Mouse (Mus musculus): ENCODE measurements around the gene Pgap2. TPM values are rescaled to one million over a fixed set of nuclear protein-coding genes. Genes with fewer than 3 reads are reported as not detected.

Pgap2 gene
- total and polyA plus RNA-seq, 2 experiments from 2014 or later: 51.7 to 56.6 TPM

- WGBS: 87% methylated on average over 2 of the region's 2 CpGs
- Histone ChIP-seq H3K9me3 (ENCODE audit: low read length) (no peaks in the 10 kb centered on the region), H3K4me1 (ENCODE audit: insufficient read depth, low read length) (peaks cover 3% of the 10 kb centered on the region; the same call in 1 of the 2 replicates), H3K9ac (replicated peaks; ENCODE audit: low read length, poor library complexity, severe bottlenecking) (no peak overlapping the region), H3K27ac (ENCODE audit: low read depth, low read length) (no peak overlapping the region), H3K27me3 (ENCODE audit: insufficient read depth, low read length) (no peaks in the 10 kb centered on the region), H3K4me3 (ENCODE audit: low read depth, low read length) (no peak overlapping the region), H3K36me3 (ENCODE audit: insufficient read depth, low read length) (0 out of 2 replicates have a peak, but pooled peaks cover 4% of the 10 kb centered on the region), H3K4me2 (ENCODE audit: low read depth, low read length, poor library complexity, severe bottlenecking) (no peak overlapping the region)
- DNase-seq (ENCODE audit: low spot score) (no peak), ATAC-seq (ENCODE audit: low FRiP score) (no peak)
- no peak for TF ChIP-seq CTCF (IDR thresholded peaks at IDR 0.05)
Observed at GRCm38 (mm10) chr7:102243870-102244269, 33.9 kb downstream of the Pgap2 start.

DNA sequence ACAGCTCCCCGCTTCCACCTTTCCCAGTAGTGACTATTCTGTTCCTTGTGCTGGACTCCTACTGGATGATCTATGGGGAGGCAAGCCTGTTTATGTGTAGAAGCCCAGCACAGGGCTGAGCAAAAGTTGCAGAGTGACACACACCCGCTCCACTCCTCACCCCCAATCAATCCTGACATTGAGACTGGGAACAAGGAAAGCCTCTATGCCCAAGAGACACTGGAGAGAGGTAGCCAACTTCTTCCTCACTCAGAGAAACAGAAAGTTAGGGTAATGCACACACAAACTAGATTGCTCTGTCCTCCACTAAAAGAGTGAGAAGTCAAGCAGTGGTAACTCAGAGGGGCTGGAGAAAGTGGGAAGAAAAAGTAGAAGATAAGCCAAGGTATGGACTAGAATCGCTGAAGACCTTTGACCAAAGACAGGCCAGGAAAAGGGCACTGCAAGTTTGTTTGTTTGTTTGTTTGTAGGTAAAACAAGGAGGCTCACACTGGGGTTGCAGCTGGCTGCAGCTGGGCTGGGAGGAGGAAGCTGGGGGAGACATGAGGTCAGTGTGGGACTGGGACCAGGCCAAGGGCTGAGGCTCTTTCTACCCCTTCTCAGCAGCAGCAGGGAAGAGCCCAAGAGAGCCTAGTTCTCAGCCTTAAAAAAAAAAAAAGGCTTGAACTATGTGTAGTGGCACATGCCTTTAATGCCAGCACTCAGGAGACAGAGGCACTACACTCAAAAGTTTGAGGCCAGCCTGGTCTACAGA is 35.0 kb downstream of the Pgap2 start:
- Histone ChIP-seq H3K9me3 (ENCODE audit: low read length) (no peaks in the 10 kb centered on the region), H3K9ac (replicated peaks; ENCODE audit: low read length, poor library complexity, severe bottlenecking) (no peak overlapping the region), H3K4me2 (ENCODE audit: low read depth, low read length, poor library complexity, severe bottlenecking) (no peak overlapping the region), H3K27me3 (ENCODE audit: insufficient read depth, low read length) (no peaks in the 10 kb centered on the region), H3K36me3 (ENCODE audit: insufficient read depth, low read length) (no peaks in the 10 kb centered on the region), H3K4me1 (ENCODE audit: insufficient read depth, low read length) (peaks cover 3% of the 10 kb centered on the region; the same call in 1 of the 2 replicates), H3K4me3 (ENCODE audit: low read depth, low read length) (no peak overlapping the region), H3K27ac (ENCODE audit: low read depth, low read length) (0 out of 2 replicates have a peak overlapping the region, but pooled peaks have one; percentile 9)
- TF ChIP-seq CTCF (IDR thresholded peaks at IDR 0.05): no peak
- DNase-seq (ENCODE audit: low spot score) (no peak), ATAC-seq (ENCODE audit: low FRiP score) (no peak)
- 92% methylated on average over 3 of the region's 3 CpGs for WGBS

DNA sequence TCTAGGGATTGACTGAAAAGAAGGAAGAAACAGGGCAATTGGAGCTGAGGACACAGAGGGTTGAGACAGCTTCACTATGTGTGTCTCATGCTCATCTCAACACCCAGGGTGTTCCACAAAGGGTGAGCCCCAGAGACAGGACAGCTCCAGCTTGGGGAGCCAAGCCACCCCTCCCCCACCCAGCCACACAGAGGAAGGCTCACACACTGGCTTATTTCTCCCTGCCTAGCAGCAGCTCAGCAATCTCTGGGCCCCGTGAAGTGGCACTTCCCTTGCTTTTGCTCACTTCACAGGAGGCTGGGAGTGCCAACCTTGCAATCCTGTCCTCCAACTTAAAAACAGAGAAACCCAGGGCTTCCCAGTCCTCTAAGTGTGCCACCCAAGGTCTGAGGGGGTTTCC is 35.8 kb downstream of the Pgap2 start:
- H3K27ac ChIP-seq (ENCODE audit: low read depth, low read length): no peak overlapping the region; the same call in none of the 2 replicates
- H3K27me3 ChIP-seq (ENCODE audit: insufficient read depth, low read length): no peaks in the 10 kb centered on the region
- H3K4me3 ChIP-seq (ENCODE audit: low read depth, low read length): no peak overlapping the region
- H3K4me1 ChIP-seq (ENCODE audit: insufficient read depth, low read length): peaks cover 3% of the 10 kb centered on the region; the same call in 1 of the 2 replicates
- no peak for DNase-seq (ENCODE audit: low spot score)
- no peak for ATAC-seq (ENCODE audit: low FRiP score)
- H3K9me3 ChIP-seq (ENCODE audit: low read length): no peaks in the 10 kb centered on the region
- no peak overlapping the region for H3K4me2 ChIP-seq (ENCODE audit: low read depth, low read length, poor library complexity, severe bottlenecking)
- TF ChIP-seq CTCF (IDR thresholded peaks at IDR 0.05): no peak
- 23% methylated on average over 1 of the region's 1 CpGs for WGBS
- no peak overlapping the region for H3K9ac ChIP-seq (replicated peaks; ENCODE audit: low read length, poor library complexity, severe bottlenecking)
- no peaks in the 10 kb centered on the region for H3K36me3 ChIP-seq (ENCODE audit: insufficient read depth, low read length)

DNA sequence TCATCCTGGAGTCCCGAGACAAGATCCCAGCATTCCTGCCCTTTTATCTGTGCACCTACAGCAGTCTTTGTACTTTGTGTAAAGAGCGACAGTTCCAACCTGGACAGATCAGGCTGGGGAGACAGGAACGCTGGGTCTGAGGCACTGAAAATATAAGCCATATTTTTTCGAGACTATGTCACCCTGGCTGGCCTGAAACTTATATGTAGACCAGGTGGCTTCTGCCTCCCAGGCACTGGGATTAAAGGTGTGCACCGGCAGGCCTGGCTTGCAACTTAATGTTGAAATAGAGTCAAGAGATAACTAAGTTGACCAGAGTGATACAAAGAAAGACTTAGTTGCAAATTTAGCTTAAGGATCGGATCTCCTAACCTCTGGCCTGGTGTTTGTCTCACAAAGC is 36.3 kb downstream of the Pgap2 start:
- Histone ChIP-seq H3K36me3 (ENCODE audit: insufficient read depth, low read length) (no peaks in the 10 kb centered on the region), H3K9ac (replicated peaks; ENCODE audit: low read length, poor library complexity, severe bottlenecking) (no peak overlapping the region), H3K4me2 (ENCODE audit: low read depth, low read length, poor library complexity, severe bottlenecking) (no peak overlapping the region), H3K9me3 (ENCODE audit: low read length) (no peaks in the 10 kb centered on the region), H3K4me1 (ENCODE audit: insufficient read depth, low read length) (peaks cover 3% of the 10 kb centered on the region; the same call in 1 of the 2 replicates), H3K27me3 (ENCODE audit: insufficient read depth, low read length) (no peaks in the 10 kb centered on the region), H3K27ac (ENCODE audit: low read depth, low read length) (no peak overlapping the region; the same call in 1 of the 2 replicates), H3K4me3 (ENCODE audit: low read depth, low read length) (no peak overlapping the region)
- DNase-seq (ENCODE audit: low spot score): no peak
- WGBS: 63% methylated on average over 6 of the region's 6 CpGs
- no peak for TF ChIP-seq CTCF (IDR thresholded peaks at IDR 0.05)
- ATAC-seq (ENCODE audit: low FRiP score): no peak

GRCm38 (mm10) chr7:102246956-102247797 is 37.2 kb downstream of the Pgap2 start:
- no peak overlapping the region for H3K9ac ChIP-seq (replicated peaks; ENCODE audit: low read length, poor library complexity, severe bottlenecking)
- no peaks in the 10 kb centered on the region for H3K27me3 ChIP-seq (ENCODE audit: insufficient read depth, low read length)
- ATAC-seq (ENCODE audit: low FRiP score) (no peak), DNase-seq (ENCODE audit: low spot score) (no peak)
- TF ChIP-seq CTCF (IDR thresholded peaks at IDR 0.05): no peak
- 56% methylated on average over 12 of the region's 12 CpGs for WGBS
- H3K4me2 ChIP-seq (ENCODE audit: low read depth, low read length, poor library complexity, severe bottlenecking): no peak overlapping the region
- H3K36me3 ChIP-seq (ENCODE audit: insufficient read depth, low read length): no peaks in the 10 kb centered on the region
- no peak overlapping the region for H3K27ac ChIP-seq (ENCODE audit: low read depth, low read length)
- H3K9me3 ChIP-seq (ENCODE audit: low read length): no peaks in the 10 kb centered on the region
- H3K4me1 ChIP-seq (ENCODE audit: insufficient read depth, low read length): peaks cover 3% of the 10 kb centered on the region; the same call in 1 of the 2 replicates
- no peak overlapping the region for H3K4me3 ChIP-seq (ENCODE audit: low read depth, low read length)
